Mouse (Mus musculus) midbrain, postnatal 0 days (tissue): ENCODE measurements around the gene Trpc5os. TPM values are rescaled to one million over a fixed set of nuclear protein-coding genes. Genes with fewer than 3 reads are reported as not detected.

Experiments used
- ATAC-seq: fragments of 200-750 bp; cut with Nextera tagmentation; 2 replicates; pipeline ENCODE4 v1.8.0; 2017; ENCODE audit warnings: moderate number of reproducible peaks, mild to moderate bottlenecking, moderate TSS enrichment, moderate library complexity; ENCODE audit not compliant: low FRiP score
- DNase-seq: peaks from one replicate; pipeline ENCODE4 v3.0.0-alpha.2; 2015; ENCODE audit warnings: low spot score
- H3K27ac ChIP-seq: fragments of 300-500 bp; sonication (generic); 2 replicates; pipeline ENCODE4 v1.5.1; 2014; ENCODE audit warnings: low read depth, mild to moderate bottlenecking, low read length, mixed read lengths
- H3K27me3 ChIP-seq: fragments of 300-500 bp; sonication (generic); 2 replicates; pipeline ENCODE4 v1.6.1; 2014; ENCODE audit warnings: low read length, control low read depth, mixed read lengths; ENCODE audit not compliant: insufficient read depth
- H3K36me3 ChIP-seq: fragments of 300-500 bp; sonication (generic); 2 replicates; pipeline ENCODE4 v1.6.1; 2014; ENCODE audit warnings: low read length, control low read depth, mixed read lengths; ENCODE audit not compliant: insufficient read depth
- H3K4me1 ChIP-seq: fragments of 300-500 bp; sonication (generic); 2 replicates; pipeline ENCODE4 v1.6.1; 2014; ENCODE audit warnings: mild to moderate bottlenecking, control low read depth, antibody characterized with exemption, low read length, mixed read lengths; ENCODE audit not compliant: insufficient read depth
- H3K4me2 ChIP-seq: fragments of 300-500 bp; sonication (generic); 2 replicates; pipeline ENCODE4 v1.6.1; 2014; ENCODE audit warnings: low read depth, mild to moderate bottlenecking, low read length, mixed read lengths; ENCODE audit not compliant: poor library complexity, severe bottlenecking
- H3K4me3 ChIP-seq: fragments of 300-500 bp; sonication (generic); 2 replicates; pipeline ENCODE4 v1.5.1; 2014; ENCODE audit warnings: low read depth, mild to moderate bottlenecking, low read length, moderate library complexity
- H3K9ac ChIP-seq: fragments of 300-500 bp; sonication (generic); replicated peaks from 2 replicates; pipeline ENCODE4 v1.6.1; 2014; ENCODE audit warnings: mild to moderate bottlenecking, low read length, moderate library complexity, mixed read lengths; ENCODE audit not compliant: poor library complexity, severe bottlenecking
- H3K9me3 ChIP-seq: fragments of 300-500 bp; sonication (generic); 2 replicates; pipeline ENCODE4 v1.6.1; 2016; ENCODE audit warnings: low read length, control low read depth
- CTCF ChIP-seq: IDR thresholded peaks from 2 replicates; pipeline ENCODE4 v1.5.1; 2016; ENCODE audit warnings: antibody characterized with exemption, mild to moderate bottlenecking
- WGBS: fragments of 180-500 bp; shearing (Covaris S2); extraction: QIAGEN DNeasy Blood & Tissue Kit; methylation state at CpG from one replicate; pipeline ENCODE4 v1.1.7; 2014; 5-methylcytosine and 5-hydroxymethylcytosine counted together
- polyA plus RNA-seq: library from polyadenylated mRNA; unstranded; fragments of >200 nt; fragmentation: Nextera tagmentation; extraction: Ambion mirVana; gene quantifications from 2 replicates; pipeline ENCODE4 v1.2.1, GENCODE M21; 2015
- total RNA-seq: library from RNA; depleted of rRNA; stranded (reverse); fragments of >200 nt; gene quantifications from 2 replicates; pipeline ENCODE4 v1.2.3, GENCODE M21; 2014; rRNA removed

The Trpc5os gene
- total RNA-seq: not detected in 2 replicates
- polyA plus RNA-seq: 0.07 TPM in 1 of 2 replicates, not detected in the other

- ATAC-seq (no peak), DNase-seq (no peak)
- H3K9me3 ChIP-seq: no peaks in the 10 kb centered on the region
- no peak within 1 kb of the TSS for H3K9ac ChIP-seq
- no peaks in the 10 kb centered on the region for H3K4me1 ChIP-seq
- no peak for TF ChIP-seq CTCF
- H3K4me3 ChIP-seq: no peak within 1 kb of the TSS
- 92% methylated on average over 5 of the region's 5 CpGs for WGBS
- H3K27ac ChIP-seq: no peak within 1 kb of the TSS
- no peak within 1 kb of the TSS for H3K4me2 ChIP-seq
- H3K36me3 ChIP-seq: no peaks in the 10 kb centered on the region
- no peaks in the 10 kb centered on the region for H3K27me3 ChIP-seq
Observed at GRCm38 (mm10) chrX:144456281-144456680, at the start of gene Trpc5os. Gene Trpc5os, plus strand, starts transcription at chrX:144456581.

GRCm38 (mm10) chrX:144408036-144408435 lies 48.3 kb upstream of the Trpc5os start:
- H3K9ac ChIP-seq: no peak overlapping the region
- no peaks in the 10 kb centered on the region for H3K36me3 ChIP-seq
- no peaks in the 10 kb centered on the region for H3K4me1 ChIP-seq
- no peak overlapping the region for H3K27ac ChIP-seq
- DNase-seq: no peak
- no peaks in the 10 kb centered on the region for H3K27me3 ChIP-seq
- no peaks in the 10 kb centered on the region for H3K9me3 ChIP-seq
- TF ChIP-seq CTCF: no peak
- ATAC-seq: no peak
- 80% methylated on average over 5 of the region's 5 CpGs for WGBS
- H3K4me2 ChIP-seq: no peak overlapping the region
- H3K4me3 ChIP-seq: no peak overlapping the region

- no peak overlapping the region for H3K4me2 ChIP-seq
- no peak overlapping the region for H3K4me3 ChIP-seq
- WGBS: 67% methylated on average over 1 of the region's 1 CpGs
- no peaks in the 10 kb centered on the region for H3K9me3 ChIP-seq
- no peaks in the 10 kb centered on the region for H3K4me1 ChIP-seq
- H3K27ac ChIP-seq: no peak overlapping the region
- no peak overlapping the region for H3K9ac ChIP-seq
- DNase-seq: no peak
- no peaks in the 10 kb centered on the region for H3K36me3 ChIP-seq
- ATAC-seq: no peak
- TF ChIP-seq CTCF: no peak
- H3K27me3 ChIP-seq: no peaks in the 10 kb centered on the region
Observed at GRCm38 (mm10) chrX:144420259-144420658, 36.1 kb upstream of the Trpc5os start.

- no peaks in the 10 kb centered on the region for H3K4me1 ChIP-seq
- ATAC-seq: no peak
- 86% methylated on average over 1 of the region's 1 CpGs for WGBS
Observed at GRCm38 (mm10) chrX:144421091-144421490, 35.3 kb upstream of the Trpc5os start.

GRCm38 (mm10) chrX:144423848-144424247 lies 32.5 kb upstream of the Trpc5os start:
- WGBS: 82% methylated on average over 3 of the region's 3 CpGs
- Histone ChIP-seq H3K4me2 (no peak overlapping the region), H3K27me3 (no peaks in the 10 kb centered on the region), H3K27ac (no peak overlapping the region), H3K4me3 (no peak overlapping the region), H3K9me3 (no peaks in the 10 kb centered on the region), H3K36me3 (no peaks in the 10 kb centered on the region), H3K4me1 (no peaks in the 10 kb centered on the region), H3K9ac (no peak overlapping the region)
- no peak for DNase-seq
- TF ChIP-seq CTCF: no peak
- no peak for ATAC-seq

More at GRCm38 (mm10) chrX:144421091-144421490, 35.3 kb upstream of the Trpc5os start:
- DNase-seq: no peak
- Histone ChIP-seq H3K36me3 (no peaks in the 10 kb centered on the region), H3K4me2 (no peak overlapping the region), H3K27ac (no peak overlapping the region), H3K9me3 (no peaks in the 10 kb centered on the region), H3K4me3 (no peak overlapping the region), H3K27me3 (no peaks in the 10 kb centered on the region), H3K9ac (no peak overlapping the region)
- no peak for TF ChIP-seq CTCF

GRCm38 (mm10) chrX:144464416-144464815 lies 8.0 kb downstream of the Trpc5os start:
- DNase-seq: no peak
- no peak overlapping the region for H3K27ac ChIP-seq
- H3K27me3 ChIP-seq: no peaks in the 10 kb centered on the region
- no peaks in the 10 kb centered on the region for H3K36me3 ChIP-seq
- ATAC-seq: no peak
- no peak overlapping the region for H3K4me2 ChIP-seq
- no peaks in the 10 kb centered on the region for H3K9me3 ChIP-seq
- no peak for TF ChIP-seq CTCF
- no peak overlapping the region for H3K4me3 ChIP-seq
- H3K4me1 ChIP-seq: no peaks in the 10 kb centered on the region
- 78% methylated on average over 2 of the region's 2 CpGs for WGBS
- no peak overlapping the region for H3K9ac ChIP-seq
